Mouse (Mus musculus) forelimb bud, embryonic 11.5 days (tissue): ENCODE data around the gene Nudt21.

Experiments
- DNase-seq: peaks from one replicate; pipeline ENCODE4 v3.0.0-alpha.2; 2012; ENCODE audit warnings: low read depth, low spot score

The Nudt21 gene

GRCm38 (mm10) chr8:94036944-94037524 is at the start of gene Nudt21, which contains the start of gene Ogfod1:
TSS of gene Nudt21 (minus strand) at chr8:94037031.
TSS of gene Ogfod1 (plus strand) at chr8:94037198.
- peak; percentile 99 for DNase-seq

- DNase-seq: no peak
These were observed 39.8 kb upstream of the Nudt21 start for GRCm38 (mm10) chr8:94076461-94077192.

GRCm38 (mm10) chr8:94068793-94069192 is 32.0 kb upstream of the Nudt21 start:
- DNase-seq: no peak

GRCm38 (mm10) chr8:94066121-94066863 is 29.5 kb upstream of the Nudt21 start:
- no peak for DNase-seq

GRCm38 (mm10) chr8:94057157-94057854 is 20.5 kb upstream of the Nudt21 start:
- peak; percentile 44 for DNase-seq

- DNase-seq: no peak
These were observed 15.9 kb upstream of the Nudt21 start for GRCm38 (mm10) chr8:94052696-94053095.

GRCm38 (mm10) chr8:94047845-94048244 is 11.0 kb upstream of the Nudt21 start:
- DNase-seq: no peak

GRCm38 (mm10) chr8:94037806-94038205 is 975 bp upstream of the Nudt21 start:
- DNase-seq: no peak

- peak; percentile 59 for DNase-seq
These were observed 290 bp downstream of the Nudt21 start for GRCm38 (mm10) chr8:94036541-94036940.

GRCm38 (mm10) chr8:94035200-94035599 is 1.6 kb downstream of the Nudt21 start:
- DNase-seq: no peak

- DNase-seq: no peak
These were observed 3.2 kb downstream of the Nudt21 start for GRCm38 (mm10) chr8:94033601-94034000.

- no peak for DNase-seq
These were observed 7.1 kb downstream of the Nudt21 start for GRCm38 (mm10) chr8:94029701-94030100.

GRCm38 (mm10) chr8:94023916-94024315 is 12.9 kb downstream of the Nudt21 start:
- DNase-seq: no peak

GRCm38 (mm10) chr8:94013026-94013612 is 23.7 kb downstream of the Nudt21 start:
- DNase-seq: no peak

- DNase-seq: peak; percentile 51
These were observed 24.5 kb downstream of the Nudt21 start, which contains the start of gene Amfr for GRCm38 (mm10) chr8:94012013-94012951. TSS of gene Amfr (minus strand) at chr8:94012842.

- DNase-seq: no peak
These were observed 25.5 kb downstream of the Nudt21 start for GRCm38 (mm10) chr8:94011076-94012012.

GRCm38 (mm10) chr8:94010101-94010705 is 26.6 kb downstream of the Nudt21 start:
- no peak for DNase-seq

- DNase-seq: no peak
These were observed 27.5 kb downstream of the Nudt21 start for GRCm38 (mm10) chr8:94009243-94009845.
